Mouse (Mus musculus) lung, postnatal 0 days (tissue): ENCODE results near the gene B3gat2.

Source experiments
- CTCF ChIP-seq: IDR thresholded peaks from 2 replicates; pipeline ENCODE4 v1.5.1; 2016; ENCODE audit warnings: antibody characterized with exemption, mild to moderate bottlenecking
- EP300 ChIP-seq: IDR thresholded peaks from 2 replicates; pipeline ENCODE4 v1.6.1; 2016; ENCODE audit warnings: antibody characterized with exemption, mild to moderate bottlenecking, control low read depth

DNA sequence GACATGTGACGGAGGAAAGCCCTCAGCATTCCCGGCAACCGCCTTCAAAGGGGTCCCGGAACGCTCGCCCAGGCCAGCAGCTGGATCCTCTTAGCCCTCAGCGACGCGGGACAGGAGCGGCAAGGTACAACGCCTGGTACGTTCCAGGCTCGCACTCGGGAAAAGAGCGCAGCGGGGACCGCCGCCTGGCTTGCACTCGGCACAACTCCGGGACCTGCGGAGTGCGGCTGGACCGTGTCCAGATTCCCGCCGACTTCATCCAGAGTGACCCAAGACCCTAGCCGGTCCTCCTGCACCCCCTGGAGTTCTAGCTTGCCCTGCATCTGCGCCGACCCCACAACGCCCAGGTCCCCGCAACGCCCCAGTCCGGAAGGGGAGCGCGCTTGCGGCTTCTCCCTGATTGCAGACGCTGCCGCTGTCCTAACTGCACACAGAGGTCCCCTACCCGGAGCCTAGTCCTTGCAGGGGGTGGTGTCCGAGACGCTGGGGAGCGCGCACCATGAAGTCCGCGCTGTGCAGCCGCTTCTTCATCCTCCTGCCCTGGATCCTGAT, 659 bp downstream of the B3gat2 start:
- TF ChIP-seq EP300: no peak
- no peak for TF ChIP-seq CTCF
